Mouse (Mus musculus) liver, embryonic 14.5 days (tissue): ENCODE results near the gene Strip2. TPM values are rescaled to one million over a fixed set of nuclear protein-coding genes. Genes with fewer than 3 reads are reported as not detected.

Experiments
- ATAC-seq: fragments of 200-750 bp; cut with Nextera tagmentation; 2 replicates; pipeline ENCODE4 v1.8.0; 2017; ENCODE audit warnings: moderate number of reproducible peaks, mild to moderate bottlenecking, moderate library complexity; ENCODE audit not compliant: insufficient read depth
- DNase-seq, 3 experiments: peaks; one replicate each; pipeline ENCODE4 v3.0.0-alpha.2; 2012 to 2013; ENCODE audit warnings: low read depth in 3 of 3, low spot score in 3 of 3
- H3K27ac ChIP-seq: fragments of 300-500 bp; sonication (generic); 2 replicates; pipeline ENCODE4 v1.5.1; 2014; ENCODE audit warnings: moderate library complexity, mild to moderate bottlenecking, control low read depth, inconsistent platforms
- H3K27me3 ChIP-seq: fragments of 300-500 bp; sonication (generic); 2 replicates; pipeline ENCODE4 v1.6.1; 2014; ENCODE audit warnings: mild to moderate bottlenecking, low read length, moderate library complexity; ENCODE audit not compliant: control insufficient read depth, insufficient read depth
- H3K36me3 ChIP-seq: fragments of 300-500 bp; sonication (generic); replicated peaks from 2 replicates; pipeline ENCODE4 v1.6.1; 2014; ENCODE audit warnings: low read depth; ENCODE audit not compliant: control insufficient read depth, insufficient read depth
- H3K4me1 ChIP-seq, 2 experiments: fragments of 200-500 bp in 1 of 2; fragments of 300-500 bp in 1 of 2; sonication (generic) in 1 of 2; replicated peaks; 2 replicates each; pipeline ENCODE4 v1.6.1; 2012 to 2014; ENCODE audit warnings: antibody characterized with exemption in 1 of 2, inconsistent platforms in 1 of 2, low read length in 1 of 2; ENCODE audit not compliant: control insufficient read depth in 2 of 2, insufficient read depth in 2 of 2
- H3K4me2 ChIP-seq: fragments of 300-500 bp; sonication (generic); 2 replicates; pipeline ENCODE4 v1.6.1; 2014; ENCODE audit warnings: low read depth, mild to moderate bottlenecking, control low read depth, moderate library complexity
- H3K4me3 ChIP-seq, 2 experiments: fragments of 200-500 bp in 1 of 2; fragments of 300-500 bp in 1 of 2; sonication (generic) in 1 of 2; 2 replicates each; pipeline ENCODE4 v1.5.1; 2012 to 2014; ENCODE audit warnings: low read depth in 2 of 2, low read length in 2 of 2, mild to moderate bottlenecking in 2 of 2, control low read depth in 1 of 2, inconsistent platforms in 1 of 2, moderate library complexity in 1 of 2; ENCODE audit not compliant: insufficient read depth in 1 of 2
- H3K9ac ChIP-seq: fragments of 300-500 bp; sonication (generic); replicated peaks from 2 replicates; pipeline ENCODE4 v1.6.1; 2014; ENCODE audit warnings: mild to moderate bottlenecking, control low read depth, moderate library complexity
- H3K9me3 ChIP-seq: fragments of 300-500 bp; sonication (generic); 2 replicates; pipeline ENCODE4 v1.6.1; 2016; ENCODE audit warnings: low read length, mixed read lengths; ENCODE audit not compliant: control insufficient read depth
- CTCF ChIP-seq: IDR thresholded peaks from 2 replicates; pipeline ENCODE4 v1.5.1; 2016; ENCODE audit warnings: antibody characterized with exemption, low read depth, control low read depth
- EP300 ChIP-seq: IDR thresholded peaks from 2 replicates; pipeline ENCODE4 v1.6.1; 2016; ENCODE audit warnings: antibody characterized with exemption, low read depth
- WGBS: fragments of 180-500 bp; shearing (Covaris S2); extraction: QIAGEN DNeasy Blood & Tissue Kit; methylation state at CpG from one replicate; pipeline ENCODE4 v1.1.7; 2014; ENCODE audit not compliant: insufficient replicate concordance; 5-methylcytosine and 5-hydroxymethylcytosine counted together
- polyA plus RNA-seq, 2 experiments: library from polyadenylated mRNA; depleted of rRNA in 1 of 2; stranded (reverse) in 1 of 2; unstranded in 1 of 2; fragments of >200 nt; fragmentation: Nextera tagmentation in 1 of 2; extraction: Ambion mirVana in 1 of 2; gene quantifications; 2 replicates each; pipeline versions ENCODE4 v1.2.1 to v1.2.3; 2012 to 2014

The Strip2 gene
- polyA plus RNA-seq, 2 experiments = 0.41 to 0.42 TPM

DNA sequence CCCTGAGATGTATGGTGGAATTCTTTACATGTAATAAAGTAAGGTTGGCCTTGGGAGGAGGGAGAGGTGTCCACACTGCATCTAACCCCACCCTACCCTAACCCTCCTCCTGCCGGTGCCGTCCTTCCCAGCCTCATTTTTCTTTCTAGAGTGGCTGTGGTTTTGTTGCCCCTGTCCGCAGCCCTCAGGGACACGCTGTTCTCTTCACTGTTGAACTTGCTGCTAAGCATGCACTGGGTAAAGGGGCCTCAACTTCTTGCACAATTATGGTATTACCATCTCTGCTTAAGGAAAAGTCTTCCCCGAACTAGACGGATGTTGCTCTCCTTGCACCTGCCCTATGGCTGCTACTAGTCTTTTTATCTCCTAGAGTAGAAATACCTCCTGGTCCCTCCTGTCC, 69.2 kb downstream of the Strip2 start:
- 16% methylated on average over 6 of the region's 6 CpGs for WGBS
- H3K27ac ChIP-seq = no peak overlapping the region
- TF ChIP-seq EP300 (no peak), CTCF (no peak)
- peak overlapping the region; percentile 54; a peak in 2 of 4 replicates for H3K4me3 ChIP-seq
- H3K36me3 ChIP-seq = no peaks in the 10 kb centered on the region
- H3K4me1 ChIP-seq = peaks cover 10 to 23% of the 10 kb centered on the region in 2 experiments
- no peaks in the 10 kb centered on the region for H3K9me3 ChIP-seq
- DNase-seq (no peak), ATAC-seq (no peak)
- no peaks in the 10 kb centered on the region for H3K27me3 ChIP-seq
- H3K4me2 ChIP-seq = peak overlapping the region; percentile 89
- no peak overlapping the region for H3K9ac ChIP-seq

DNA sequence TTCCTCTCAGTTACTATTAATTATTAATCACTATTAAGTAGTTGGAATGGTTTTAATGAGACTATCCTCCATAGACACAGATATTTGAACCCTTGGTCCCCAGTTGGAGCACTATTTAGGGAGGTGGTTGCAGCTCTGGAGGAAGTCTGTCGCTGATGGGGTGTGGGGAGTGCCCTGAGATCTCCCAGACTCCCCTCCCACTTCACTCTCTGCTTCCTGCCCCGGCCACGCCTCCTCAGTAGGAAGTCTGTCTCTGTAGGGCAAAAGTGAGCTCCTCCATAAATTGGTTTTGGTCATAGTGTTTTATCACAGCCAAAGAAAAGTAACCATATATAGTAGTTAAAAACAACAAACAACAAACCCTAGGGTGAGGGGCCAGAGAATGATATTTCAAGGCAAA, 70.4 kb downstream of the Strip2 start:
- H3K27ac ChIP-seq = no peak overlapping the region
- no peaks in the 10 kb centered on the region for H3K36me3 ChIP-seq
- H3K4me2 ChIP-seq = no peak overlapping the region
- WGBS = 28% methylated on average over 3 of the region's 3 CpGs
- DNase-seq (no peak), ATAC-seq (no peak)
- TF ChIP-seq CTCF = no peak
- no peak for TF ChIP-seq EP300
- no peaks in the 10 kb centered on the region for H3K9me3 ChIP-seq
- H3K4me1 ChIP-seq = peaks cover 10 to 23% of the 10 kb centered on the region in 2 experiments
- no peak overlapping the region for H3K4me3 ChIP-seq
- no peak overlapping the region for H3K9ac ChIP-seq
- no peaks in the 10 kb centered on the region for H3K27me3 ChIP-seq

DNA sequence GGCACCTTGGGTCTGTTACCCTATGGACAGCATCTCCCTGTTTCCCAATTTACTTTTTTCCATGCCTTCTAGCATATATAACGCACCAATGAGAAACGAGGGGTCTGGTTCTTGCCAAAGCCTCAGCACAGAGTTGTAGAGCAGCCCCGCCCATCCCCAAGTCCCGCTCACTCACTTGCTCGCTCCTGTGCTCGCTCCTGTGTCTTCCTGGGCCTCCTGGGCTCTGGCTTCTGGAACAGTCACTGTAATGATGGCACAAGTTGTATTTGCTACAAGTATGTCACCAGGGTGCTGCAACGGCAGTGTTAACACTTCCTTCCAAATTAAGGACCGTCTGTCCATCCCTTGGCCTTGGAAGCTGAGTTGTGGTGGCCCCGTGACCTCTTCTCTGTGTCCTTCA, 81.3 kb downstream of the Strip2 start:
- H3K4me2 ChIP-seq = no peak overlapping the region
- TF ChIP-seq CTCF = no peak
- no peak for TF ChIP-seq EP300
- no peaks in the 10 kb centered on the region for H3K9me3 ChIP-seq

DNA sequence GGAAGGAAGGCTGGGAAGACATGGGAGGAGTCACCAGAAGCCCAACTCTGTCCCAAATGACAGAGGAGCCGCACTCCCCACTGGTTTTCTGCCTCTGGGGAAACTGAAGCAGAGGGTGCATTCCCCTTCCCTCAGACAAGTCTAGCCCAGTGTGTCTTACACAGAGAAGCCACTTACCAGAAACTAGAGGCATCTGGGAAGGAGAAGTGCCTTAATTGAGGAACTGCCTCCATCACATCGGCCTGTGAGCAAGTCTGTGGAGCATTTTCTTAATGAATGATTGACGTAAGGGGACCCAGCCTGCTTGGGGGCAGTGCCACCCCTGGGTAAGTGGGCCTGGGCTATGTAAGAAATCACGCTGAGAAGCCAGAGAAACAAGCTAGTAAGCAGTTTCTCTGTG, 82.0 kb downstream of the Strip2 start:
- Histone ChIP-seq H3K27me3 (no peaks in the 10 kb centered on the region), H3K27ac (no peak overlapping the region), H3K9ac (no peak overlapping the region), H3K4me3 (no peak overlapping the region), H3K4me1 (no peaks in the 10 kb centered on the region), H3K36me3 (no peaks in the 10 kb centered on the region), H3K4me2 (no peak overlapping the region), H3K9me3 (no peaks in the 10 kb centered on the region)
- WGBS = 40% methylated on average over 4 of the region's 4 CpGs
- no peak for ATAC-seq
- no peak for TF ChIP-seq CTCF
- TF ChIP-seq EP300 = no peak
- no peak for DNase-seq

More for the DNA sequence above, 81.3 kb downstream of the Strip2 start:
- Histone ChIP-seq H3K27ac (no peak overlapping the region), H3K4me1 (no peaks in the 10 kb centered on the region), H3K36me3 (no peaks in the 10 kb centered on the region), H3K4me3 (no peak overlapping the region), H3K27me3 (no peaks in the 10 kb centered on the region), H3K9ac (no peak overlapping the region)
- ATAC-seq = no peak
- 69% methylated on average over 9 of the region's 9 CpGs for WGBS
- no peak for DNase-seq

DNA sequence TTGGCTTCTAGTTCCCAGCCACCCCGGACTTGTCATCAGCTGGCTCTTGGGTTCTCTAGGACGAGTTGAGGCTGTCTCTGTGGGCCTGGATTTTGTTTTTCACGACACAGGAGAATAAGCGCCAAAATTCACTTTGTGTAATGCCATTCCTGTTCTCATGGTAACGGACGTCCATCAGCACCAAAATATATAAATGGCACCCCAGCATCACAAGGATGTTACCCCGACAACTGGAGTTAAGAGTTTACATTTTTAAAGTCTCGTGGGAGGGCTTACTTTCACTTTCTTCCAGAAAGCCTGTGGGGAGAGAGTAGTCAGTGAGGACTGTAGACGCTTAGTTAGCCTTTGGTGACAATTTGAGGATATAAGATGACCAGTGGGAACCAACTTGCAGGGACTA, 85.8 kb downstream of the Strip2 start:
- DNase-seq = no peak
- H3K36me3 ChIP-seq = no peaks in the 10 kb centered on the region
- 57% methylated on average over 9 of the region's 9 CpGs for WGBS
- no peak for ATAC-seq
- TF ChIP-seq CTCF (no peak), EP300 (no peak)
- no peak overlapping the region for H3K9ac ChIP-seq
- H3K4me1 ChIP-seq = no peaks in the 10 kb centered on the region
- no peaks in the 10 kb centered on the region for H3K27me3 ChIP-seq
- H3K27ac ChIP-seq = no peak overlapping the region
- no peak overlapping the region for H3K4me2 ChIP-seq
- H3K4me3 ChIP-seq = no peak overlapping the region
- no peaks in the 10 kb centered on the region for H3K9me3 ChIP-seq
